Mouse (Mus musculus): ENCODE measurements at regions not wholly inside any gene's neighbourhood (a gene's known extent, or its start where the extent isn't known, plus 50 kb on each side); places are given as distances from the start of the nearest gene placed in this dataset.

DNA sequence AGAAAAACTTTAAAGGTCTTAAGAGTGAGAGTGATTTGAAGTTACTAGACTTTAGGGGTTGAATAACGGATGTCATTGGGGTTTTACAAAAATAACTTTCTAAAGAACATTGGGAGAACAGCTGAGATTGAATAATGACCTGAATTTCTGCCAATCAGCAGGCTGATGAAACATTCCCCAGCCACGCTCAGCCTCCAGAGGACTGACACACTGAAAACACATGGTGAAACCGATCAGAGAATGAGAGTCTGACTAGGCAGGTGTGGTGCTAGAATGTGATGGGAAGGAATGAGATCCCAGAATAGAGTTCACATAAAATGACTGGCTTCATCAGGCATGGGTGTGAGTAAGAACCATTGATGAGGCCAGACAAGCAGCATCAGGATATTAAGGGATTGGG is 321.4 kb upstream of the Adamts5 start:
- Histone ChIP-seq H3K27ac (ENCODE audit: insufficient read depth, low read depth) (no peak overlapping the region), H3K9ac (ENCODE audit: insufficient read depth, low read depth) (no peak overlapping the region), H3K79me2 (replicated peaks; ENCODE audit: control insufficient read depth, extremely low read depth, insufficient read depth, poor library complexity, severe bottlenecking) (no peaks in the 10 kb centered on the region), H3K4me1 (ENCODE audit: control insufficient read depth in 1 of 2, insufficient read depth in 2 of 2) (peaks cover 0 to 6% of the 10 kb centered on the region in 2 experiments; a peak in 1 of 4 replicates), H3K27me3 (replicated peaks) (no peaks in the 10 kb centered on the region), H3K36me3 (replicated peaks in 1 of 2; ENCODE audit: control insufficient read depth in 1 of 2, insufficient read depth in 1 of 2, low read length in 1 of 2) (no peaks in the 10 kb centered on the region), H3K9me3 (replicated peaks; ENCODE audit: low read length) (no peaks in the 10 kb centered on the region), H3K4me3 (replicated peaks in 1 of 3; ENCODE audit: low read depth in 2 of 3, low read length in 2 of 3, poor library complexity in 1 of 3) (no peak overlapping the region), H3K4me2 (ENCODE audit: insufficient read depth, low read depth, poor library complexity, severe bottlenecking) (no peak overlapping the region)
- TF ChIP-seq MXI1 (IDR thresholded peaks at IDR 0.05; ENCODE audit: low read depth, low read length) (no peak), MEF2A (IDR thresholded peaks at IDR 0.05; ENCODE audit: borderline replicate concordance, low read depth, low read length) (no peak), BHLHE40 (IDR thresholded peaks at IDR 0.05; ENCODE audit: low read depth, low read length) (no peak), PAX5 (IDR thresholded peaks at IDR 0.05; ENCODE audit: low read length) (no peak), HCFC1 (IDR thresholded peaks at IDR 0.05; ENCODE audit: low read depth, low read length) (no peak), GABPA (IDR thresholded peaks at IDR 0.05; ENCODE audit: insufficient replicate concordance, low read depth, low read length) (no peak), CHD1 (IDR thresholded peaks at IDR 0.05; ENCODE audit: low read depth, low read length) (no peak)
- DNase-seq (ENCODE audit: extremely low read depth), result no peak
- dilution Hi-C loops (cut with MboI; ENCODE audit: extremely low pct_ligation_motif_present, extremely low pct_unique_long_range_greater_than_20kb, low sequenced_read_pairs) (no loop called here), in situ Hi-C loops (cut with MboI; ENCODE audit: low pct_ligation_motif_present, low pct_unique_long_range_greater_than_20kb, low sequenced_read_pairs) (no loop called here)

DNA sequence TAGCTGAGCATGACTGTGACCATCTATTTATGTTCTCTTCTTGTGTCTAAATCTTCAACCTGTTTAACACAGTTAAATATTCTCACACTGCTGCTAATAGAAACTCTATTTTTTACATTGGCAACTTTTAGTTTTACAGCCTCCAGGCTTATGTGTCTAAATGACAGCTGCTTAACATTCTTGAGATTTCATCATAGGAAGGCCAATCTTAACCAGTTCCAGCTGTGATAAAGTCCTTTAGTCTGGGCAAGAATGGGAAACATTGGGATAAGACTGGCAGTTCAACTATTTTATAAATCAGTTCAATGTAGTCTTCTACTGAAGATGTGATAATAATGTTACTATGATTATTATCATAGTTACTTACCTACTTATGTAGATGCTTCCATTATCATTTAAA is 308.9 kb upstream of the Adamts5 start:
- dilution Hi-C loops (cut with MboI; ENCODE audit: extremely low pct_ligation_motif_present, extremely low pct_unique_long_range_greater_than_20kb, low sequenced_read_pairs), result no loop called here
- Histone ChIP-seq H3K27me3 (replicated peaks) (no peaks in the 10 kb centered on the region), H3K36me3 (replicated peaks in 1 of 2; ENCODE audit: control insufficient read depth in 1 of 2, insufficient read depth in 1 of 2, low read length in 1 of 2) (no peaks in the 10 kb centered on the region), H3K4me2 (ENCODE audit: insufficient read depth, low read depth, poor library complexity, severe bottlenecking) (no peak overlapping the region), H3K27ac (ENCODE audit: insufficient read depth, low read depth) (no peak overlapping the region), H3K4me1 (ENCODE audit: control insufficient read depth in 1 of 2, insufficient read depth in 2 of 2) (no peaks in the 10 kb centered on the region), H3K9ac (ENCODE audit: insufficient read depth, low read depth) (no peak overlapping the region), H3K4me3 (replicated peaks in 1 of 3; ENCODE audit: low read depth in 2 of 3, low read length in 2 of 3, poor library complexity in 1 of 3) (no peak overlapping the region), H3K79me2 (replicated peaks; ENCODE audit: control insufficient read depth, extremely low read depth, insufficient read depth, poor library complexity, severe bottlenecking) (no peaks in the 10 kb centered on the region), H3K9me3 (replicated peaks; ENCODE audit: low read length) (no peaks in the 10 kb centered on the region)
- TF ChIP-seq ZC3H11A (IDR thresholded peaks at IDR 0.05; ENCODE audit: low read depth, low read length) (no peak), JUN (IDR thresholded peaks at IDR 0.05; ENCODE audit: insufficient read depth, low read depth, low read length) (no peak), RCOR1 (conservative IDR thresholded peaks at IDR 0.05; ENCODE audit: low read depth, low read length) (no peak), MAZ (IDR thresholded peaks at IDR 0.05; ENCODE audit: low read depth, low read length) (no peak), CHD1 (IDR thresholded peaks at IDR 0.05; ENCODE audit: low read depth, low read length) (no peak), ELF1 (IDR thresholded peaks at IDR 0.05; ENCODE audit: low read depth, low read length) (no peak), ZNF384 (IDR thresholded peaks at IDR 0.05; ENCODE audit: low read depth, low read length) (no peak), UBTF (IDR thresholded peaks at IDR 0.05; ENCODE audit: low read depth, low read length) (no peak), PAX5 (IDR thresholded peaks at IDR 0.05; ENCODE audit: low read length) (no peak), RAD21 (IDR thresholded peaks at IDR 0.05; ENCODE audit: low read depth, low read length) (no peak), ETS1 (conservative IDR thresholded peaks at IDR 0.05; ENCODE audit: low read depth, low read length) (no peak), CHD2 (IDR thresholded peaks at IDR 0.05; ENCODE audit: low read length) (no peak), USF1 (IDR thresholded peaks at IDR 0.05; ENCODE audit: low read depth, low read length) (no peak), EP300 (IDR thresholded peaks at IDR 0.05; ENCODE audit: low read length) (no peak), POLR2A (IDR thresholded peaks at IDR 0.05; ENCODE audit: low read depth, low read length) (no peak), IRF4 (IDR thresholded peaks at IDR 0.05; ENCODE audit: low read depth, low read length) (no peak), TBP (conservative IDR thresholded peaks at IDR 0.05; ENCODE audit: low read depth, low read length) (no peak), GABPA (IDR thresholded peaks at IDR 0.05; ENCODE audit: insufficient replicate concordance, low read depth, low read length) (no peak), E2F4 (IDR thresholded peaks at IDR 0.05; ENCODE audit: insufficient replicate concordance, low read depth, low read length) (no peak)
- no peak for DNase-seq (ENCODE audit: extremely low read depth)
- in situ Hi-C loops (cut with MboI; ENCODE audit: low pct_ligation_motif_present, low pct_unique_long_range_greater_than_20kb, low sequenced_read_pairs), result no loop called here

All from CH12.LX (cell line).